Mouse (Mus musculus): ENCODE measurements at regions not wholly inside any gene's neighbourhood (a gene's known extent, or its start where the extent isn't known, plus 50 kb on each side); places are given as distances from the start of the nearest gene placed in this dataset.

DNA sequence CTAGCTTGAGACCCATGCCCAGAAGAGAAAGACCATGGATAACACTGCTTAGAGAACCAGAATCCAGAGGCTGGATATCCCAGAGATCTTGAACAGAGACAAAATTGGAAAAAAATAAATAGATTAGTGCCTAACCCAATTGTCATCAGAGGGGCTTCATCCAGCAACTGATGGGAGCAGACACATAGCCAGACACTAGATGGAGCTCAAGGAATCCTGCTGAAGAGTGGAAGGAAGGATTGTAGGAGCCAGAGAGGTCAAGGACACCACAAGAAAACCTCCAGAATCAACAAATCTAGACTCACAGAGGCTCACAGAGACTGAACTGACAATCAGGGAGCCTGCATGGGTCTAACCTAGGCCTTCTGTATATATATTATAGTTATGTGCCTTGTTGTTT is 359.4 kb downstream of the Ins1 start:
- Histone ChIP-seq H3K4me2 (ENCODE audit: low read depth) (no peak overlapping the region), H3ac (ENCODE audit: control insufficient read depth, insufficient read length) (no peak overlapping the region), H3K79me2 (ENCODE audit: control insufficient read depth, insufficient read depth) (no peaks in the 10 kb centered on the region), H3K4me3 (no peak overlapping the region), H3K36me3 (ENCODE audit: control insufficient read depth, insufficient read depth) (no peaks in the 10 kb centered on the region), H3K27me3 (ENCODE audit: control insufficient read depth, insufficient read depth, insufficient read length) (no peaks in the 10 kb centered on the region)
- TF ChIP-seq MAX (IDR thresholded peaks at IDR 0.05; ENCODE audit: low read depth): no peak
- no peak for TF ChIP-seq REST (IDR thresholded peaks at IDR 0.05; ENCODE audit: insufficient read depth, insufficient read length)
- no peak for TF ChIP-seq POLR2AphosphoS2 (IDR thresholded peaks at IDR 0.05; ENCODE audit: insufficient read length, low read depth)
- TF ChIP-seq TCF12 (IDR thresholded peaks at IDR 0.05; ENCODE audit: insufficient read depth, poor library complexity, severe bottlenecking): no peak

DNA sequence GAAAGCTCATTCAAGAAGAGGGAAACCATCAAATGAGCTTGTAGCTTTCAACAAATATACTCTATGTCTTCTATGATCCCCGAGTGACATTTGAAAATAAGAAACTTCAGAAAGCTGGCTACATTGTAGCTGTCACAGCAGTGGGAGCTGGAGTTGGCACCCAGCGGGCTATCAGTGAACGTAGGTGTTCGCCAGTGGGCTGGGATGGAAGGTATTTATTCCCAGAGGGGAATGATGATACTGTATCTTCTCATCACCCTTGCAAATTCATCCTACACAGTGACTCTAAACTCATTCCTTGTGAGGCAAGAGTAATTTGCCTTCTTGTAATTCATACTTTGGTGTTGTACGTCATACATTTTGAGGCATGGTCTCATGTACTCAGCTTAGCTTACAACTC is 349.3 kb downstream of the Ins1 start:
- TF ChIP-seq E2F4 (IDR thresholded peaks at IDR 0.05; ENCODE audit: insufficient read depth) (no peak), MAX (IDR thresholded peaks at IDR 0.05; ENCODE audit: low read depth) (no peak), USF1 (IDR thresholded peaks at IDR 0.05; ENCODE audit: low read depth) (no peak), POLR2AphosphoS2 (IDR thresholded peaks at IDR 0.05; ENCODE audit: insufficient read length, low read depth) (no peak), MYOG (IDR thresholded peaks at IDR 0.05; ENCODE audit: control insufficient read depth in 1 of 3, insufficient read depth in 1 of 3, insufficient read length in 2 of 3, low read depth in 2 of 3) (no peak), CEBPB (IDR thresholded peaks at IDR 0.05; ENCODE audit: insufficient read depth, poor library complexity, severe bottlenecking) (no peak), SRF (IDR thresholded peaks at IDR 0.05; ENCODE audit: control insufficient read depth, insufficient read length, low read depth) (no peak), TCF12 (IDR thresholded peaks at IDR 0.05; ENCODE audit: insufficient read depth, poor library complexity, severe bottlenecking) (no peak), TCF3 (IDR thresholded peaks at IDR 0.05; ENCODE audit: insufficient read length, low read depth) (no peak), MYOD1 (IDR thresholded peaks at IDR 0.05; ENCODE audit: control insufficient read depth in 1 of 3, insufficient read length in 2 of 3, low read depth in 2 of 3) (no peak), POLR2A (IDR thresholded peaks at IDR 0.05; ENCODE audit: insufficient read length, low read depth) (no peak), REST (IDR thresholded peaks at IDR 0.05; ENCODE audit: insufficient read depth, insufficient read length) (no peak)
- Histone ChIP-seq H3K36me3 (ENCODE audit: control insufficient read depth, insufficient read depth) (no peaks in the 10 kb centered on the region), H3K4me3 (no peak overlapping the region), H3K27me3 (ENCODE audit: control insufficient read depth, insufficient read depth, insufficient read length) (no peaks in the 10 kb centered on the region), H3K4me2 (ENCODE audit: low read depth) (no peak overlapping the region), H3ac (ENCODE audit: control insufficient read depth, insufficient read length) (no peak overlapping the region), H3K79me2 (ENCODE audit: control insufficient read depth, insufficient read depth) (no peaks in the 10 kb centered on the region)

- no peak overlapping the region for H3ac ChIP-seq (ENCODE audit: control insufficient read depth, insufficient read length)
Measured at GRCm38 (mm10) chr19:52606859-52607258, 342.8 kb downstream of the Ins1 start.

DNA sequence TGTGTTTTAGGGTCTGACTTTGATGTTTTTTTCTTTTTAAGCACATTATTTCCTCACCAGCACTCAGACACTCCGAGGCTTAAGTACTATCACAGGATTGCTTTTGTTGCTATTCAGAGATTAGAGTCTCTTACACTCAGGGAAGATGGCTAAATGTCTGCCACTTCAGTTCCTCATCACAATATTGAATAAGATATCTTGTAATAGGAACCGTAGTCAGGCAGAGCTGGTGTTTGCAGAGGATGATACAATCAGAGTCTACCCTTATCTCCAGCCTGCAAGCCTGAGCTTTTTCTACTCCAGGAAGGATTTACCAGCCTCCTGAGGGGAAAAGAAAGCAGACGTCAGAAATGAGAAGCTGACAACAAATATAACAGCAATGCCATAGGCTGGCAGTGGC is 336.3 kb downstream of the Ins1 start:
- Histone ChIP-seq H3K79me2 (ENCODE audit: control insufficient read depth, insufficient read depth) (no peaks in the 10 kb centered on the region), H3K4me3 (no peak overlapping the region), H3K36me3 (ENCODE audit: control insufficient read depth, insufficient read depth) (no peaks in the 10 kb centered on the region), H3K4me2 (ENCODE audit: low read depth) (no peak overlapping the region), H3ac (ENCODE audit: control insufficient read depth, insufficient read length) (no peak overlapping the region), H3K27me3 (ENCODE audit: control insufficient read depth, insufficient read depth, insufficient read length) (no peaks in the 10 kb centered on the region)
- no peak for TF ChIP-seq MYOG (IDR thresholded peaks at IDR 0.05; ENCODE audit: control insufficient read depth in 1 of 3, insufficient read depth in 1 of 3, insufficient read length in 2 of 3, low read depth in 2 of 3)
- TF ChIP-seq MAX (IDR thresholded peaks at IDR 0.05; ENCODE audit: low read depth): no peak

More at GRCm38 (mm10) chr19:52606859-52607258, 342.8 kb downstream of the Ins1 start:
- Histone ChIP-seq H3K4me2 (ENCODE audit: low read depth) (no peak overlapping the region), H3K79me2 (ENCODE audit: control insufficient read depth, insufficient read depth) (no peaks in the 10 kb centered on the region), H3K36me3 (ENCODE audit: control insufficient read depth, insufficient read depth) (no peaks in the 10 kb centered on the region), H3K4me3 (no peak overlapping the region), H3K27me3 (ENCODE audit: control insufficient read depth, insufficient read depth, insufficient read length) (no peaks in the 10 kb centered on the region)
- TF ChIP-seq E2F4 (IDR thresholded peaks at IDR 0.05; ENCODE audit: insufficient read depth) (no peak), POLR2AphosphoS2 (IDR thresholded peaks at IDR 0.05; ENCODE audit: insufficient read length, low read depth) (no peak), TCF12 (IDR thresholded peaks at IDR 0.05; ENCODE audit: insufficient read depth, poor library complexity, severe bottlenecking) (no peak), CEBPB (IDR thresholded peaks at IDR 0.05; ENCODE audit: insufficient read depth, poor library complexity, severe bottlenecking) (no peak), REST (IDR thresholded peaks at IDR 0.05; ENCODE audit: insufficient read depth, insufficient read length) (no peak), POLR2A (IDR thresholded peaks at IDR 0.05; ENCODE audit: insufficient read length, low read depth) (no peak), MYOD1 (IDR thresholded peaks at IDR 0.05; ENCODE audit: control insufficient read depth in 1 of 3, insufficient read length in 2 of 3, low read depth in 2 of 3) (no peak), USF1 (IDR thresholded peaks at IDR 0.05; ENCODE audit: low read depth) (no peak), MAX (IDR thresholded peaks at IDR 0.05; ENCODE audit: low read depth) (no peak), TCF3 (IDR thresholded peaks at IDR 0.05; ENCODE audit: insufficient read length, low read depth) (no peak), SRF (IDR thresholded peaks at IDR 0.05; ENCODE audit: control insufficient read depth, insufficient read length, low read depth) (no peak), MYOG (IDR thresholded peaks at IDR 0.05; ENCODE audit: control insufficient read depth in 1 of 3, insufficient read depth in 1 of 3, insufficient read length in 2 of 3, low read depth in 2 of 3) (no peak)

DNA sequence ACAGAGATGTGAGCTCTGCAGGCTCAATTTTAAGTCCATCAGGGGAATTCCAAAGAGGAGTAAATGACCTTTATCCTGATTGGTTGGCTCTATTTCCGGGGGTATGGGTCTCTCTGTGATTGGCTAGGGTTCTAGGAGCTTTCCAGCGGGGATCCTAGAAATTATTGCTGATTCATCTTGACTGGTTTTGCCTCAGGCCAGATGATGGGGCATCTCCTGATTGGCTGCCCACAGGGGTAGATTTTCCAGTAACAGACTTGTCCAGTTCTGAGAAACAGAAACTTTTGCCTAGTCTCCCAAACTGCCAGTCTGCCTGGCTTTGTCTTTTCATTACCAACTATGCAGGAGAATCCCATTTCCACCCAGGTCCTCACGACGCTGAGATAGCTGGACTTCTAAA is 301.3 kb downstream of the Ins1 start:
- Histone ChIP-seq H3K27me3 (ENCODE audit: control insufficient read depth, insufficient read depth, insufficient read length) (no peaks in the 10 kb centered on the region), H3K4me3 (no peak overlapping the region), H3K36me3 (ENCODE audit: control insufficient read depth, insufficient read depth) (no peaks in the 10 kb centered on the region)

More for the DNA sequence above, 301.3 kb downstream of the Ins1 start:
- H3ac ChIP-seq (ENCODE audit: control insufficient read depth, insufficient read length): no peak overlapping the region
- TF ChIP-seq TCF12 (IDR thresholded peaks at IDR 0.05; ENCODE audit: insufficient read depth, poor library complexity, severe bottlenecking): no peak
- no peak for TF ChIP-seq SRF (IDR thresholded peaks at IDR 0.05; ENCODE audit: control insufficient read depth, insufficient read length, low read depth)
- TF ChIP-seq MAX (IDR thresholded peaks at IDR 0.05; ENCODE audit: low read depth): no peak
- no peak for TF ChIP-seq REST (IDR thresholded peaks at IDR 0.05; ENCODE audit: insufficient read depth, insufficient read length)
- TF ChIP-seq MYOG (IDR thresholded peaks at IDR 0.05; ENCODE audit: control insufficient read depth in 1 of 3, insufficient read depth in 1 of 3, insufficient read length in 2 of 3, low read depth in 2 of 3): no peak
- TF ChIP-seq POLR2AphosphoS2 (IDR thresholded peaks at IDR 0.05; ENCODE audit: insufficient read length, low read depth): no peak
- TF ChIP-seq CEBPB (IDR thresholded peaks at IDR 0.05; ENCODE audit: insufficient read depth, poor library complexity, severe bottlenecking): no peak
- no peak for TF ChIP-seq MYOD1 (IDR thresholded peaks at IDR 0.05; ENCODE audit: control insufficient read depth in 1 of 3, insufficient read length in 2 of 3, low read depth in 2 of 3)
- no peak for TF ChIP-seq TCF3 (IDR thresholded peaks at IDR 0.05; ENCODE audit: insufficient read length, low read depth)
- TF ChIP-seq E2F4 (IDR thresholded peaks at IDR 0.05; ENCODE audit: insufficient read depth): no peak
- H3K79me2 ChIP-seq (ENCODE audit: control insufficient read depth, insufficient read depth): no peaks in the 10 kb centered on the region
- H3K4me2 ChIP-seq (ENCODE audit: low read depth): peak overlapping the region; percentile 18
